Mouse (Mus musculus) liver, embryonic 14 days (tissue): Measurements from ENCODE around the gene Srsf11. TPM values are rescaled to one million over a fixed set of nuclear protein-coding genes. Genes with fewer than 3 reads are reported as not detected.

ENCODE experiments used
- polyA plus RNA-seq: library from polyadenylated mRNA; depleted of rRNA; stranded (reverse); fragments of >200 nt; gene quantifications from 2 replicates; pipeline ENCODE4 v1.2.3, GENCODE M21; 2012; rRNA removed

The Srsf11 gene
- polyA plus RNA-seq, result 115 and 127 TPM in 2 replicates

DNA sequence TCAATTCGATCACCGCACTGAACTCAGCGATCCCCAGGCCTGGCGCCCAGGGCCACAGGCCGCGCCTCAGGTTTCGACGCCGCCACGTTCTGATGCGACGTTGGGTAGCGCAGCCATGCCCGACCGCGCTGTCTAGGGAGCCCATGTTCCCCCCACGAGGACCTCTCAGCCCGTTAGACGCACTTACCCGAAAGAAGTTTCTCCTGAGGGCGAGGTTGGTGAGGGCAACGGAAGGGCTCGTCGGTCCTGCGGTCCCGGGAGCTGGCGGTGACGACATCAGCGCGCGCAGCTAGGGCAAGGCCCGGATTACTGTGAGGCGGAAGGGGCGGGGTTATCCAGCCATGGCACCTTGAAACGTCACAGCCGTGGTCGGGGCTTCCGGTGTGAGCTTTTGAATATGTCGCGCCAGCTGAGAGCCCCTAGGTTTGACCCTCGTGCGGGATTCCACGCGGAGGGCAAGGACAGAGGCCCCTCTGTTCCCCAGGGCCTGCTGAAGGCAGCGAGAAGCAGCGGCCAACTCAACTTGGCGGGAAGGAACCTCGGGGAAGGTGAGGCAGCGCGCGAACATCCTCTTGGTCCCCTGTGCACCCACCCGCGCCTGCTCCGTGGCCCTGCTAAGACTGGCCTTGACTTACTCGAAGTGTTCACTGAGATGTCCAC is at the start of gene Srsf11, which contains the start of gene Lrrc40:
Srsf11 (minus strand) TSS at position 311 of the 660 bp plus-strand sequence.
Lrrc40 (plus strand) TSS at position 334 of the 660 bp plus-strand sequence.

Other genes with a start within 250 kb of the Srsf11 start
- gene Cth, start 111.6 kb downstream of the Srsf11 start, polyA plus RNA-seq, result 20.8 and 28.7 TPM in 2 replicates
- gene Ankrd13c, start 89.4 kb downstream of the Srsf11 start, polyA plus RNA-seq, result 9.9 and 12.1 TPM in 2 replicates
- 9.3 and 11.7 TPM in 2 replicates for gene Lrrc40, start within 50 bp of the Srsf11 start, polyA plus RNA-seq